Mouse (Mus musculus): ENCODE measurements around the gene 1700088E04Rik. TPM values are rescaled to one million over a fixed set of nuclear protein-coding genes. Genes with fewer than 3 reads are reported as not detected.

Gene 1700088E04Rik
- total RNA-seq (2023): not detected

DNA sequence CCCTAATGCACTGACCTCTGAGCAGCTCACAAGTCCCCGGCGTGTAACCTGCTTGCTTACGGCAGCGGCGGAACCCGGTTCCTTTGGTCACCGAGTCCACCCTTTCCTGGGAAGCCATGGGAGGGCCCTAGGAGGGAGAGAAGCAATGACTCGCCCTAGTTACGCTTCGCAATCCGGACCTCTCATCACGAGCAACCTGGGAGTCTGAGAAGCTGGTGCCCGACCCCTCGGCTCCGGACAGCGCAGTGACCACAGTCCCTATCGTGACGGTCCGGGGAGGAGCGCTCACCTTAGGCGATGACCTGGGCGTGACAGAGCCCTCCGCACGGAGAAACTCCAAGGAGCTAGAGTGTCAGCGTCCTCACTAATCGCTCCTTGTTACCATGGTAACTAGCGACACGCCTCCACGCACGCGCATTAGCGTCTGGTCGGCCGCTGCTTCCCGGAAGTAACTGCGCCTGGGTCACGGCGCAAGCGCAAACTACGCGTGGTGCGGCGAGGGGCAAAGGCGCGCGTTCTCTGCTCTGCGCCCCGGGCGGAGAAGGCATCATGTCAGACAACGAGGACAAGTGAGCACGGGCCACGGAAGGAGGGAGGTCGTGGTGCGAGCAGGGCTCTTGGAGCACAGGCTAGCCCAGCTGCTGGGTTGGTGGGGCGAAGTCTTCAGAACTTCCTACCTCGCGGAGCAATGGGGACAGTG lies at the start of gene 1700088E04Rik, which contains the start of gene Polr2f:
Gene 1700088E04Rik, minus strand, starts transcription at position 388 of the 700 bp plus-strand sequence.
Gene Polr2f, plus strand, starts transcription at position 144 of the 700 bp plus-strand sequence.

DNA sequence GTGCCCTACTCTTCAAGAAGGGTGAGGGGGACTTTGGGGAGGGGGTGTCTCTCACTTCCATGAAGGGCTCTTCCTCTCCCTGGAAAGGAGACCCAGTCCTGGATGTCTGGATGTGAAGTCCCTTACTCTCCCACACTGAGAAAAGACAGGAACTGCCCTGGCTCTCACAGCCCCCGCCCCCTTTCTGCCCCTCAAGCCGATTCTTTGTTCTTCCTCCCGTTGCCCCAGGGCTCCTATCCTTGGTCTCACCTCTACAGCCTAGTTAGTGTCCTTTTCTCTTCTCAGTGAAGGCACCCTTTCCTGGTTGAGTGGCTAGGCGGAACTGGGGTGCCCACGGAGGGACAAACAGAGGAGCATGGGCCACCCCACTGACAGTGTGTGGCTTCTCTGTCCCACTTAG lies 24.1 kb upstream of the 1700088E04Rik start, which contains the start of gene Sox10:
Gene Sox10, minus strand, starts transcription at position 101 of the 400 bp plus-strand sequence.

DNA sequence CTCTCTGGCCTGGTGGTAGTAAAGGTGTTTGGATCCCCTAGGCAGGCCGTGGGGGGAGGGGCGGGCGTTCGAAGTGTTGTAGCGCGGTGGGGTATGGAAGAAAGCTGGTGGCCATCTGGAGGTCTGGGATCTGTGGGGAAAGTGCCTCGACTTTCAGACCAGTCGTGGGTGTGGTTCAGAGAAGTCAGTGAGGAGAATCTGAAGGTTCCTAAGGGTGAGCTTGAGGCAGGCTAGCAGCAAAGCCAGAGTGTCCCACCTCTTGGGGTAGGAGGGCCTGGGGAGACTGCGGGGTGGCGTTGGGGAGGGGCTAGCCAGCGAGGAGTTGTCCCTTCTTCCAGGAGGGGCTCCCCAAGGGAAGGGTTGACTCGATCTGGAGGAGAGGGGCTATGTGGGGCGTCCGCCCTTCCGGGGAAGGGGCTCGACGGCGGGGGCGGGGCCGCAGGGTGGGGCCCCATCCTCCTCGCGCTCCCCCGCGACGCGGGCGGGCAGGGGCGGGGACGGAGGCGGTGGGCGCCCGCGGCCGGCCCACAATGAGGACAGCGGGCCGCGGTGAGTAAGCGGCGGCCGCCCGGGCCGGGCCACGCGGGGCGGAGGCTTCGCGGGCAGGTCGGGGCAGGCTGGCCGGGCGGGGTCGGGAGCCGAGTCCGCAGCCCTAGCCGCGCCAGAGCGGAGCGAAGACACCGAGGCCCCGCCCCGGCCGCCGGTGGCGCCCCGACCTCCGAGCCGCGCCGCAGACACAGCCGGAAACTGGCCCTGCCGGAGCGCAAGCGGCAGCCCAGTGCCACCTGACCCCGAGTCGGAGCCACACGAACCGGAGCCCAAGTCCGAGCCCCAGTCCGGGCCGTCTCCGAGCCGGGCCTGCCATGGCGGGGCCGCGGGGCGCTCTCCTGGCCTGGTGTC lies 32.4 kb downstream of the 1700088E04Rik start, which contains the start of gene Micall1:
Gene Micall1, plus strand, starts transcription at position 478 of the 900 bp plus-strand sequence.

Other genes starting within 250 kb of the 1700088E04Rik start
- gene Gm49510, start 241.6 kb downstream of the 1700088E04Rik start, total RNA-seq (2023): 1 to 10 TPM; 1.2 to 2.0 TPM
- 100 to 1,000 TPM; 207 to 231 TPM for gene Sh3bp1, start 241.5 kb downstream of the 1700088E04Rik start, total RNA-seq (2023)
- 10 to 100 TPM; 17.9 to 18.1 TPM for gene Pdxp, start 227.3 kb downstream of the 1700088E04Rik start, total RNA-seq (2023)
- 100 to 1,000 TPM; 101 to 152 TPM for gene Lgals1, start 214.5 kb downstream of the 1700088E04Rik start, total RNA-seq (2023)
- 10 to 100 TPM; 48.4 to 52.5 TPM for gene Nol12, start 206.3 kb downstream of the 1700088E04Rik start, total RNA-seq (2023)
- 10 to 100 TPM; 42.7 to 53.7 TPM for gene Triobp, start 193.5 kb downstream of the 1700088E04Rik start, total RNA-seq (2023)
- 1 to 10 TPM; 6.8 to 7.0 TPM for gene H1f0, start 112.8 kb downstream of the 1700088E04Rik start, total RNA-seq (2023)
- gene Galr3, start 99.4 kb downstream of the 1700088E04Rik start, total RNA-seq (2023): not detected
- gene Ankrd54, start 78.4 kb downstream of the 1700088E04Rik start, total RNA-seq (2023): 10 to 100 TPM; 36.0 to 37.8 TPM
- gene Eif3l, start 66.1 kb downstream of the 1700088E04Rik start, total RNA-seq (2023): 100 to 1,000 TPM; 120 to 124 TPM
- gene Micall1, start 32.4 kb downstream of the 1700088E04Rik start, total RNA-seq (2023): 10 to 100 TPM; 53.3 to 55.5 TPM
- gene Polr2f, start 244 bp downstream of the 1700088E04Rik start, total RNA-seq (2023): 10 to 100 TPM; 60.7 to 71.0 TPM
- not detected for gene Sox10, start 24.0 kb upstream of the 1700088E04Rik start, total RNA-seq (2023)
- 10 to 100 TPM; 22.3 to 25.8 TPM for gene Pick1, start 87.9 kb upstream of the 1700088E04Rik start, total RNA-seq (2023)
- 1 to 10 TPM in 1 of 2 experiments, under 1 TPM in 1; 0.50 to 1.4 TPM for gene Gm49486, start 88.1 kb upstream of the 1700088E04Rik start, total RNA-seq (2023)
- not detected for gene Slc16a8, start 113.5 kb upstream of the 1700088E04Rik start, total RNA-seq (2023)
- gene Baiap2l2, start 144.3 kb upstream of the 1700088E04Rik start, total RNA-seq (2023): 1 to 10 TPM; 1.9 to 2.4 TPM
- gene Pla2g6, start 187.1 kb upstream of the 1700088E04Rik start, total RNA-seq (2023): 10 to 100 TPM; 12.7 to 16.7 TPM
- gene Maff, start 205.4 kb upstream of the 1700088E04Rik start, total RNA-seq (2023): 100 to 1,000 TPM in 1 of 2 experiments, 10 to 100 TPM in 1; 65.3 to 114 TPM

Measured in T-cell, adult 66 days (primary cell).